Mouse (Mus musculus) megakaryocyte-erythroid progenitor cell, adult 5-6 weeks (primary cell): ENCODE data around the gene Tyw1. TPM values are rescaled to one million over a fixed set of nuclear protein-coding genes. Genes with fewer than 3 reads are reported as not detected.

ENCODE experiments used
- ATAC-seq: replicated peaks from 2 replicates; pipeline ENCODE4 v1.8.0; 2016; ENCODE audit warnings: mild to moderate bottlenecking, inconsistent platforms; ENCODE audit not compliant: severe bottlenecking, poor library complexity, low FRiP score, low TSS enrichment
- total RNA-seq, 2 experiments: library from RNA; stranded (forward) in 1 of 2; stranded (reverse) in 1 of 2; fragments of 200-1000, 215-1000 nt in 1 of 2; fragments of >200 nt in 1 of 2; fragmentation: Nextera tagmentation in 1 of 2; gene quantifications; 2 replicates each; pipeline ENCODE4 v1.2.3; 2014 to 2017

The Tyw1 gene
- total RNA-seq, 2 experiments from 2014 or later: 23.2 to 49.8 TPM

DNA sequence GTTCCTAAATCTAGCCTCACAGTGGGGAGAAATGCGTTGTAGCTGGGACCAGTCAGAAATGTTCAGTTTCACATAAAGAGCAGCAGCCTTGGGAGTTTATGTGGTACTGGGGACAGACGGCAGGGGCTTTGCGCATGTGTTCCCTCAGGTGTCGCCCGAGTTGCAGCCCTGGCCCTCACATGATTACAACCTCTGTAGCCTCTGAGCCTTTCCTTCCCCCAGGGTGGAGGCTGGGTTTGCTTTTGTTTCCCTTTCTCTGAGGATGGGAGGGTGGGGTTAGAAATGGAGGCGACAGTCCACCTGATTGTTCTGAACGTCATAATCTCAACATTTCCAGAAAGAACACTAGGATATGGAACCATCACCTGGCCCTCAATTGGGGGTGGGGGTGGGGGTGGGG, 52.5 kb downstream of the Tyw1 start:
- ATAC-seq: no peak

DNA sequence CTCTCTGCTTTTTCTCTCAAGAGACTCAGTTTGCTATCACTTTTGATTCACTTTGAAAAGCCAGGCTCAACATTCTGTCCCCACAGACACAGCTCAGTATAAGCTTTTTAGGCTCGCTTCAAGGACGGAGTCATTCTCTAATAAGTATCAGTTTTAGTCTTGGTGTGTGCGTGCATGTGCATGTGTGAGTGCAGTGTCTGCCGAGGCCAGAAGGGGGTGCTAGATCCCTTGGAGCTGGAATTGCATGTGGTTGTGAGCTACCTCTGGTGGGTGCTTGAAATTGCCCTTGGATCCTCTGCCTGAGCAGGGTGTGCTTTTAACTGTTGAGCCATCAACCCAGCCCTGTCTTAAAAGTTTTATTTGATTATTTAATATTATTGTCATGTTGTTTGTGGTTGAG, 54.7 kb downstream of the Tyw1 start:
- ATAC-seq: no peak

DNA sequence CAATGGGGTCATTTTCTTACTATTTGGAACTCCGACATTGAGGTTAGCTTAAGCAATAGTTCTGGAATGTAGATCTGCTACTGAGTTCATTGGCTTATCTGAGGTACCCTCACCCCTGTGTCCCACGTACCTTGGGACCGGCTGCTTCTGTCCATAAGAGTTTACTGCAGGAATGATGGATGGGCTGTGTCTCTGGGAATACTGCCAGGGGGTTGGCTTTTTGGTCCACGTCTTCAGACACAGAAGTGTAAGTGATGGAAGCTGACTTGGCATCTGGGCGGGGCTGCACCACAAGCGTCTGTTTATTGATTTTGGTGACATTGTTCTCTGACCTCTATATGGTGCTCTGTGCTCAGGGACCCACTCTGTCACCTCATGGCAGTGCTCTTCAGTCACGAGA, 55.4 kb downstream of the Tyw1 start:
- no peak for ATAC-seq

GRCm38 (mm10) chr5:130313488-130313887, 58.1 kb downstream of the Tyw1 start:
- ATAC-seq: no peak

- no peak; the same call in 1 of the 2 replicates for ATAC-seq
Measured at GRCm38 (mm10) chr5:130314926-130315325, 59.5 kb downstream of the Tyw1 start.

DNA sequence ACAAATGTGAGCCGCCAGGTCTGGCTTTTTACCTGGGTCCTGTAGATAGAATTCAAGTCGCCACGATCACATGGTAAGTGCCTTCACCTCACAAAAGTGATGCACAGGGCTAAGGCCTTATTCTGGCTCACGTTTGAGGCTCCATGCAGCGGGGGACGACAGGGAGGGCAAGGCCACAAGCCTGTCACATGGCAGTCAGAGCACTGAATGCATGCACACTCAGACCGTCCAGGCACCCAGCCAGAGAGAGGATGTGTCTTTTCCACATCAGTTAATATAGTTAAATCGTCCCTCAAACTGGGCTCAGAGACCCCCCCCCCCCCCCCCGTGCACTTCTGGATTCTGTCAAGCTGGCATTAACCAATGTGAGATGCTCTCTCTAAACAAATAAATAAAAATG, 60.9 kb downstream of the Tyw1 start:
- no peak for ATAC-seq

- no peak for ATAC-seq
Measured at GRCm38 (mm10) chr5:130319783-130320182, 64.4 kb downstream of the Tyw1 start.

DNA sequence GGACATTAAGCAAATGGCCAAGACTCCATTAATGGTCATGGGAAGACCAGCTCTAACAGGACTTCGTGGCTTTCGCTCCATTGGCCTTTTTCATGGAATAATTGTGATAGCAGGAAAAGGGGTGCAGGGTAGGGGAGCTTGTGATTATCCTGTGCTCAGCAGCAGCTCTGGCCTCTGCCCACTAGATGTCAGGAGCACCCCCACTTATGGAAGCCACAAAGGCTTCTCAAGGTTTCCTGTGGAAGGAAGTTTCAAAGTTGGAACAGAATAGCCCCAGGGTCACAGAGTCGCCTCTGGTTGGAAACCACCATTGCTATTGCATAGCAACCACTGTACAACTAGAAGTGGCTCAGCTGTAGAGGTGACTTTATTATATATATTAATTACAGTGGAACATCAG, 65.1 kb downstream of the Tyw1 start:
- ATAC-seq: no peak

- no peak for ATAC-seq
Measured at GRCm38 (mm10) chr5:130325486-130325885, 70.1 kb downstream of the Tyw1 start.

- ATAC-seq: no peak
Measured at GRCm38 (mm10) chr5:130327615-130328263, 72.3 kb downstream of the Tyw1 start.

DNA sequence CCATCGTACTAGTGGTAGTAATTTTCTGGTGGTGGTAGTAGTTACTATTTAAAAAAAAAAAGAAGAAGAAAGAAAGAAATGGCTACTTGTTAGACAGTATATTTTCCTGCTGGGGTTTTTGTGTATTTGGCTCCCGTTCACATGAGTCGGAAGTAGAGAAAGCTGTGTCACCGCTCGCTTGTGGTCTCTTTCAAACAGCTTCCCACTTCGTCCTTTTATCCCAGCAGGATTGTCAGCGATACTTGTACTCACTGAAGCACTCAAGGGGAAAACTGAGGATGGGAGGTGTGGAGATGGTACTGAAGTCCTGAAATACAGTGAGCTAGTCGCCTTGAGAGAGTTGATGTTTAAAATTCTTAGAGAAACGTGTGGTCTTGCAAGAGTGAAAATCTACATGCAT, 72.9 kb downstream of the Tyw1 start:
- no peak for ATAC-seq

GRCm38 (mm10) chr5:130329889-130330288, 74.5 kb downstream of the Tyw1 start:
- ATAC-seq: no peak

GRCm38 (mm10) chr5:130330801-130331200, 75.4 kb downstream of the Tyw1 start:
- no peak for ATAC-seq

DNA sequence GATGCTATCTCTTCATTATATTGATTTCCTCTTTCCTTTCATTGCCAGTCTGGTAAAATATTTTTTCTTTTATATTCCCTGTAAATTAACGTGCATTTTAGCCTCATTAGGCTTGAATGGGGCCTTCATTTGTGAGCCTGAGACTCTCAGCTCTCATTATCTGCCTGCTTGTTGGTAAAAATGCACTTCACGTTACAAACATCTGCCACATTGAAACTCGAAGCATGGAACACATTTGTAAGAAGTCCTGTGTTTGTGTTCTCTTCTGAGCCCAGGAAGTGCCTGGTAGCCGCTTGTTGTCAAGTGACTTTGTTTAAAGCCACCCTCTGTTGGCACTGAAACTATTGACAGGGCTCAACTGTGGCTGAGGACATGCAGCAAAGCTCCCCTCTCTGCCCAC, 75.8 kb downstream of the Tyw1 start:
- no peak for ATAC-seq

GRCm38 (mm10) chr5:130333566-130333965, 78.1 kb downstream of the Tyw1 start:
- ATAC-seq: no peak

GRCm38 (mm10) chr5:130333971-130334370, 78.6 kb downstream of the Tyw1 start:
- ATAC-seq: no peak

DNA sequence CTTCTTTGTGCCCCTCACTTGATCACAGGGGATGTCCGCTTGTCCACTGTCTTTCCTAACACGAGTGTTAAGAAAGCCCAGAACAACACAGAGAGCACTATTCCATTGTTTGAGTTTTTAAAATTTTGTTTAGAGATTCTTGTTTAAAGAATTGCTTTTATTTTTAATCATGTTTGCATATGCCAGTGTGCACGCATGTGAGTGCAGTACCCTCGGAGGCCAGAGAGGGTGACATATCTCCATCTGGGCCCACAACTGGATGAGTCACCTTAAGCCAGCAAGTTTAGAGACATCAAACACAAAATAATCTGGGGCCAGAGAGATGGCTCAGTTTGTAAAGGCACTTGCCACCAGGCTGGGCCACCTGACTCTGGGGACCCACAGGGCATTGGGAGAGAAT, 80.0 kb downstream of the Tyw1 start:
- no peak for ATAC-seq

- no peak for ATAC-seq
Measured at GRCm38 (mm10) chr5:130340656-130341055, 85.2 kb downstream of the Tyw1 start.

GRCm38 (mm10) chr5:130344999-130345398, 89.6 kb downstream of the Tyw1 start:
- 0 out of 2 replicates have a peak, but pooled peaks have one; percentile 20 for ATAC-seq

GRCm38 (mm10) chr5:130345871-130346270, 90.5 kb downstream of the Tyw1 start:
- no peak for ATAC-seq

DNA sequence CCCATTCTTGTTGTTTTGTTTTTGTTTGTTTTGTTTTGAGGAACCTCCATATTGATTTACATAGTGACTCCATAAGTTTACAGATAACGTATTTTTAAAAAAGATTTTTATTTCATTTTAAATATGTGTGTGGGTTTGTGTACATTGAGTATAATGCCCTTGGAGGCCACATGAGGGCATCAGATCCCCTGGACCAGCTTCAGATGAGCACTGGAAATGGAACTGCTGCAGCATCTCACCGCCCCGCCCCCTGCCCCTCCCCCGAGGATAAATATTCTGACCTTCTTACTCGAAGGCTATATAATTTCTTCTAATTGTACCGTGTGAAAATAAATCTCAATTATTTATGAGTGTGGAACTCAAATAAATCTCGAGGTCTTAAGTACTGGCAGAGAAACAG, 99.8 kb downstream of the Tyw1 start:
- no peak for ATAC-seq

- no peak for ATAC-seq
Measured at GRCm38 (mm10) chr5:130363111-130363510, 107.7 kb downstream of the Tyw1 start.
